Mouse (Mus musculus) kidney, adult 2 months (tissue): ENCODE results near the gene Slit1.

Experiments used
- CTCF ChIP-seq: fragments of 200-500 bp; conservative IDR thresholded peaks from 2 replicates; pipeline ENCODE4 v1.5.1; 2011; ENCODE audit warnings: low read depth, mild to moderate bottlenecking, control low read depth, low read length, moderate library complexity, mixed read lengths; ENCODE audit not compliant: insufficient read depth, insufficient read length
- POLR2A ChIP-seq: fragments of 200-500 bp; IDR thresholded peaks from one replicate; pipeline ENCODE4 v1.6.1; 2011; ENCODE audit warnings: low read depth, low read length, control low read depth

GRCm38 (mm10) chr19:41716233-41717218 is 26.9 kb downstream of the Slit1 start:
- TF ChIP-seq POLR2A (no peak), CTCF (no peak)
